Mouse (Mus musculus) skeletal muscle tissue, adult 2 months (tissue): Measurements from ENCODE around the gene Kcnn4.

Experiments
- DNase-seq: peaks from one replicate; pipeline ENCODE4 v3.0.0-alpha.2; 2012; ENCODE audit warnings: low read depth, low spot score

Kcnn4 gene

DNA sequence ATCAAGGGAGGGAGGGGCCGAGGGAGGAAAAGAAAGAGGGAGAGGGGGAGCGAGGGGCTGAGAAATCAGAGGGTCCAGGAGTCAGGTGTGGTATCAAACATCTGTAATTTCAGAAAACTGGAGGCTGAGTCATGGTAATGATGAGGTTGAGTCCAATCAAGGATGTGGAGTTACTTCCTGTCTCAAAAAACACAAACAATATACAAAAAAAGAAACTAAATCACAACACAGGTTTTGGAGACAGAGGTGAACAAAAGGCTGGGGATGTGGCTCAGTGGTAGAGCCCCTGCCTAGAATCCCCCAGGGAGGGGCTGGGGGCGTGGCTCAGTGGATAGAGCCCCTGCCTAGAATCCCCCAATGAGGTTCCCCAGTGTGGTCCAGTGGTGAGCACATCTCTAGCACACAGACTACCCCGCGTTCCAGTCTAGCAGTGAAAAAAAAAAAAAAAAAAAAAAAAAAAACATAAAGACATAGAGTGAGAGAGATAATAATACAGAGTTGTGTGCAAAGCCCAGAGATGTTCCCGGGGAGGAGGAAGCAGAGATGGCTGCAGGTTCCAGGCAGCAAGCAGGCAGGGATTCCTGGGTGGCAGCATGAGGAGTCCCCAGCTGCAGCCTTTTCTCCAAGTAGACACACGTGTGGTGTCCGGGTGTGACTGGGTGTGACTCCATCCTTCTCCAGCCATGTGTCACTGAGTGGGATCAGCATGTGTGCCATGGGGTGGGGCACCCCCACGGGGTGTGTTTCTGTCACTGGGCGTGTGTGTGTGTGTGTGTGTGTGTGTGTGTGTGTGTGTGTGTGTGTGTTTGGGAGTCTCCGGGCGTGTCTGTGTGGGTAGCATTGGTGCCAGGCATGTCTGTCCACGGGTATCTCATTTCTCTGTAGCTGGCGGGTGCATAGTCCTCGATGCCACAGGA lies 3.1 kb upstream of the Kcnn4 start:
- no peak for DNase-seq

DNA sequence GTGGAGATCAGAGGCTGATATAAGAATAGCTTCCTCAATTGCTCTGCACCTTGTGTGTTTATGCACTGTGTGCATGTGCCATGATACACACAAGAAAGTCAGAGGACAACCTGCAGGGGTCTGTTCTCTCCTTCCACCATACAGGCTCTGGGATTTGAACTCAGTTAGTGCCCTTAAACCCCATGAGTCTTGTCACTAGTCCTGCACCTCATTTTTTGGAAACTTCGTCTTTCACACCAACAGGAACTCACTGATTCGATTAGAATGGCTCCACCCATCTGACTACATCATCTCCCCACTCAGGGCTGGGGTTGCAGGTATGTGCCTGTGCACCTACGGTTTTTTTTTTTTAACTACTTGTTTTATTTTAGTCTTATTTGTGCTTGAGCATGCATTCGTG lies 1.8 kb upstream of the Kcnn4 start:
- no peak for DNase-seq

DNA sequence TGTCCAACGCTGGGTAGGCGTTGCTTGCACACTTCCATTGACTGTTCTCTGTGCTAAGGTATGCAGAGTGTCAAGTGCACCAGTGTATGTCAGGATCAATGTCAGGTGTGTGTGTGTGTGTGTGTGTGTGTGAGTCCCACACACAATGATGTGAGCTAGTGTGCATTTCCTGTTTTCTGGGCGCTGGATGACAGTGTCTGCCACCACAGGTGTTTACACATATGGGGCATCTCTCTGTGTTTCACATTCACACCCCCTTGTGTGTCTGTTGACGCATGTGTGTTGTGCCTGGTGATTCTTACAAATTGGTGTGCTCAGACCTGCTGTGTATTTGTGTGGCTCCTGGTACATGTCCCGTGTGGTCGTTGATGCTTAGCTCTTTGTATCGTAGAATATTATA lies 1.1 kb upstream of the Kcnn4 start:
- no peak for DNase-seq

DNA sequence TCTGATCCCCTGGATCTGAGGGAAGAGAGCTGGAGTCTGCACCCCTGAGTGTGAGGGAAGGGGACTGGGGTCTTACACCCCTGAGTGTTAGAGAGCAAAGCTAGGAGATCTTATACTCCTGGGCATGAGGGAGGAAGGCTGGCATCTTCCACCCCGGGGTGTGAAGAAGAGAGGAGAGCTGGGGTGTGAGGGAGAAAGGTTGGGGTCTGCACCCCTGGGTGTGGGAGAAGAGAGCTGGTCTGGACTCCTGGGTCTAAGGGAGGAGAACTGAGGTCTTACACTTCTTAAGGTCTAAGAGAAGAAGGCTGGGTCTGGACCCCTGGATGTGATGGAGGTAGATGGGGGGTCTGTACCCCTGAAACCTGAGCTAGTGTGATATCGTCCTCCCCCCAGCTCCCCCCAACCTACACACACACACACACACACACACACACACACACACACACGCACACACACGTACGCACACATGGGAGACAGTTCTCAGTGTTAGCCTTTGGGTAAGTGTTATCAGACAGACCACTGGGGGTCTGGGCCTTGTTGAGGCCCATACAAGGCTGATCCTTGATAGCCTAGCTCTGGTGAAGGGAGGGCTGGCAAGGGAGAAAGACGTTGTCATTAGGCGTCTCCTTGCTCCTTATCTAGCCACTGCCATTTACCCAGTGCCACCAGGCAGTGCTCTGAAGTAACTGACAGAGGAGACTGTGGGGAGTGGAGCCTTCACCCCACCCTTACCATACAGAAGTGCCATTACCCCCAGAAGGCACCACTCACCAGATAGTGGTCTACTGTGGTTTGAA lies 1.1 kb downstream of the Kcnn4 start:
- no peak for DNase-seq

DNA sequence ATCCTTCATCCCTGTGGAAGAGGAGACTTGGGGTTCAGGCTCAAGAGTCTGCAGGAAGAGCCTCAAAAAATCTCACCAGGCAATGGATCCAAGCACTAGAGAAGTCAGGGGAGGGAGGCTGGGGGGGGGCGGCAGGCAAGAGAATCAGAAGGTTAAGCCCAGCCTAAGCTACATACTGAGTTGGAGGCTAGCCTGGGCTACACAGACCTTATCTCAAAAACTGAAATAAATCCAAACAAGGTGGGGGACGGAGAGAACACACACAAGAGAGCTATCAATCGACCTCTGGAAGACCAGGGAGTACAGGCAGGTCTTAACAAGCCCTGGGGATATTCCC lies 1.7 kb downstream of the Kcnn4 start:
- no peak for DNase-seq

DNA sequence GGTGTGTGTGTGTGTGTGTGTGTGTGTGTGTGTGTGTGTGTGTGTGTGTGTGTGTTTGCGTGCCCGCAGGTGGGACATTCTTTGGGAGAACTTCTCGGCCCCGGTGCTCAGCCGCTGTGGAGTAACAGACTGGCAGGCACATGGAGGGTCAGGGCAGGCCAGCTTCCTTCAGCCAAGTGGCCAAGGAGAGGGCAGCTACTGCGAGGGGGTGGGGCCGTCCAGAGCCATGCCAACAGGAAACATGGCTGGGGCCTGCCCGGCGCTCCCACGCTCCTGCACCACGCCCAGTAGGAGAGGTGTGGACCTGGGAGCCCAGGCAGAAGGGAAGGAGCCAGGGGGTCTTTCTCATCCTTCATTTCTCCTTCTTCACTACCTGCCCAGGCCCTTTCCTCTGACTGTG lies 2.2 kb downstream of the Kcnn4 start:
- DNase-seq, result no peak

DNA sequence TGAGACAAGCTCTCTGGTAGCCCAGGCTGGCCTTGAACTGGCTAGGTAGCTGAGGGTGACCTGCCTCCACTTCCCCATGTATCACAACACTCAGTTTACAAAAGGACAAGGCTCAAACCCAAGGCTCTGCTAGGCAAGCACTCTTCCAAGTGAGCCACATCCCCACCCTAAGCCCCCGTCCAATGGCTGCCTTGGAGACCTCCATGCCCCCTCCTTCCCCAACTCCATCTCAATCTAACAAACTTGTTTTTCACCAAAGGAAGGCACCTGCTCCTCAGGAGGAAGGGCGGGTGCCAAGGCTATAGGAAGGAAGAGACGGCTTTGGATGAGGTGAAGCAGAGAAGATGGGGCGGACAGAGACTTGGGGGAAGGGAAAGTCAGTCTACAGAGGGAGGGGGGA lies 2.7 kb downstream of the Kcnn4 start:
- DNase-seq, result no peak

DNA sequence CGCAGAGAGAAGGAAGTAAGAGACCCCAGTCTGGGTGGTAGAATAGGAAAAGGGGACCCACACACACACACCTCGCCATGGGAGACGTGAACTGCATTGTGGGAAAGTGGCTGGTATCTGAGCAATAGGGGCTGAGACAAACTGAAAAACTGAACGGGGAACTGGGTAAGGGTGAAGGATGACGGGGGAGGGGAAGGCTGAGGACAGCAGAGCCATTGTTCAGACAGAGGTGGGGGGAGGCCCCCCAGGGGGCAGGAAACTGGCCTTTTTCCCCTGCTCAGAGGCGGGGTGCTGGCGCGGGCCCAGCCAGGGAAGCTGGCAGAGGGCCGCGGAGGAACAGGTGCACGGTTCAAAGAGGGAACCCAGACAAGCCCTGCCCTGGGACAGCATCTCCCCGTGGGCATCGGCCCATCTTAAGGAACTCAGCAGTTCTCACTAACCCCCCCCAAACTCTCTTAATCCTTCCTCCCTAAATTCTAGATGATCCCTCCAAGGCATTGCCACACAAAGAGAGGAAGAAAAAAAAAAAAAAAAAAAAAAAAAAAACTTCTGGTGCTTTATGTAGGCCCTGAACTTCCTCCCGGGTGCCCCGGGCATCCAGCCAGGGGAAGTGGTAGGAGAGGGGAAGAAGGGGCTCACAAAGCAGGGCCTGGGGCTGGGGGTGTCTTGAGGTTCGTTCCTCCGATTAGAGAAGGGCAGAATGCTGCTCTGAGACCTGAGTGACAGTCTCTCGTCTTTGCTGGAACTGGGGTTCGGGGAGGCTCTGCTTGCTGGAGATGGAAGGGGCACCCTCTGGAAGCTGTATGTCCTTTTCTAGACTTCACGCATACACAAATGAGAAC lies 3.7 kb downstream of the Kcnn4 start:
- DNase-seq, result no peak

DNA sequence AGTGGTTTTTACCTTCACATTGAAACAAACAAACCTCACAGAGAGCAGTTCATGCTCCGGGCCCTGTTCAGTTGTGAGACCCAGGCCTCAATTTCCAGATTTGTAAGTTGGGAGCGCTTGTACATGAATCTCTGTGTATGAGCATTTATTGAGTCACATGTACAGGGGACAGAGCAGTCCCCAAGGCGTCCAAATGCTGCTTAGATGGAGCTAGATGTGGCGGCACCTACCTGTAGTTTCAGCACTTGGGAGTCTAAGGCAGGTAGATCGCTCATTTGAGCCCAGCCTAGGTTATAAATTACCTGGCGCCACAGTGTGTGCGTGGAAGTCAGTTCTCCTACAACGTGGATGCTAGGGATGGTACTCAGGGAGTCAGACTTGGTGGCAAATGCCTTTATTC lies 6.4 kb downstream of the Kcnn4 start:
- no peak for DNase-seq

DNA sequence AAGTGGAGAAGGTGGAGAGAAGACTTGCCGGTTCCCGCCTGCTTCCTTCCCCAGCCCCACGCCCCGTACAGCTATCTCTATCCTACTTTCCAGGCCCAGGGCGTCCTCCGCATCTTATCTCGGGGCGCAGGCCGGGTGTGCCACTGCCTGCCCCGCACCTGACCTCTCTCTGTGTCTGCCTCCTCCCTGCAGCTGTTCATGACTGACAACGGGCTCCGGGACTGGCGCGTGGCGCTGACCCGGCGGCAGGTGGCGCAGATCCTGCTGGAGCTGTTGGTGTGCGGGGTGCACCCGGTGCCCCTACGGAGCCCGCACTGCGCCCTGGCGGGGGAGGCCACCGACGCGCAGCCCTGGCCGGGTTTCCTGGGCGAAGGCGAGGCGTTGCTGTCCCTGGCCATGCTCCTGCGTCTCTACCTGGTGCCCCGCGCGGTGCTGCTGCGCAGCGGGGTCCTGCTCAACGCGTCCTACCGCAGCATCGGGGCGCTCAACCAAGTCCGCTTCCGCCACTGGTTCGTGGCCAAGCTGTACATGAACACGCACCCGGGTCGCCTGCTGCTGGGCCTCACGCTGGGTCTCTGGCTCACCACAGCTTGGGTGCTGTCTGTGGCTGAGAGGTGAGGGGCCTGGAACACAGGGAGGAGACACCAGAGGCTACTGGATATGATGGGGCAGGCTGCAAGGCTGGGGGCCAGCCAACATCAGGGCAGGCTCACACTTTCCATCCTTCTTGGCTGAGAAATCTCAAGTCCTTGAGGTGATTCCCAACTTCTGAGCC lies 7.2 kb downstream of the Kcnn4 start:
- no peak for DNase-seq

DNA sequence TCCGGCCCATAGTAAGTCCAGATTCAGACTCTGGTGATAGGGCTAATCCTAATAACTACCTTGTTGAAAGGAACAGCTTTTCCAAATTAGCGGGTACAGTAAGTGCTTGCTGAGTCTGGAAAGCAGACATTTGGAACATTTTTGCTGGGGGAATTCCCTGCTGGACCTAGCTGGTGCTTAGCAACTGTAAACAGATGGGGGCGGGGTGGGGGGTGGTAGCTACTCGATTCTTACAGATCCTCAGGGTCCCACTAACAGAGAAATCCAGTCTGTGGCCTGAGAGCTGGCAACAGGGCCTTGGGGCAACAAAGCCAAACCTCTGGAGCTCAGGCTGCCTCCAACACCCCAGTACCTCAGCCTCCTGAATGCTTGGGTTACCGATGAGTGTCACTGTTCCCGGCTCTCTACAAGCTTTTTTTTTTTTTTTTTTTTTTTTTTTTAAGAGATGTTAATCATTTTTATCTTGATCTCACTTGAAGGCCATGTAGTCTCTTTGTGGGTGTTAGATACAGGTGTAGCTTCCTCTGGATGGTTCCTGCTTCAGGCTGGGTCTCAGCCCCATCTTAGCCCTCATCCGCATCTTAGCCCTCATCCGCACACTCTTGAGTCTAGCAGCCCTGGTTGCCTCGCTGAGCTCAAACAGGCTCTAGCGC lies 8.1 kb downstream of the Kcnn4 start:
- DNase-seq, result no peak

DNA sequence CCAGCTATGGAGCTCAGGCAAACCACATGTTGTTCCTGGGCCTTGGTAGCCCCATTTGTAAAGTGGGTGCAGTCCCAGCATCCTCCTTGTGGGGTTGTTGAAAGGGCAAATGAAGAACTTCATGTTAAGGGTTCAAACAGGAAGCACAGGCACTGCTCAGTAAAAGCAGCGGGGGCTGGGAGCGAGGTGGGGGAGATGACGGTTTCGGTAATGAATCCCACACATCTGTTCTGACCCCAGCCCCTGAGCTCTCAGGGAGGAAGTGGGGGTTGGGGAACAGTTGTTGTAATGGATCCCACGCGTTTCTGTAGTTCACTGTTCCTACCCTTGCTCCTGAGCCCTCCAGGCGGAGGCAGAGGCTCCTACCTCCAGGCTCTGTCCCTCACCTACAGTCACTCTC lies 9.9 kb downstream of the Kcnn4 start:
- DNase-seq, result no peak

DNA sequence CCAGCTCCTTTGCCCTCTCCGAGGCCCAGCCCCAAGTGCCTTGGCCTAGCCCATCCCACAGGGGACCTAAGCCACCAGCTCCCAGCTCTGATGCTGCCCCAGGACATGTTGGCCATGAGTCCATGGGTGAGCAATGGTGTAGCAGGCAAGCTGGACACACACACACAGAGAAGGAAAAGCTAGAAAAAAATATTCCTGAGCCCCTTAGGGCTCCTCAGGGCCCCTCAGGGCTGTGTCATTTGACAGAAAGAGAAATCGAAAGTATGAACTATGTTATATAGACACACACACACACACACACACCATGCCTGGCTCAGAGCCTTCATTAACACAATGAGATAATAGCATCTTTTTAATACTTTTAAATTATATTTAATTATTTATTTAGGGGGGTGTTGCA lies 10.3 kb downstream of the Kcnn4 start:
- DNase-seq, result no peak

DNA sequence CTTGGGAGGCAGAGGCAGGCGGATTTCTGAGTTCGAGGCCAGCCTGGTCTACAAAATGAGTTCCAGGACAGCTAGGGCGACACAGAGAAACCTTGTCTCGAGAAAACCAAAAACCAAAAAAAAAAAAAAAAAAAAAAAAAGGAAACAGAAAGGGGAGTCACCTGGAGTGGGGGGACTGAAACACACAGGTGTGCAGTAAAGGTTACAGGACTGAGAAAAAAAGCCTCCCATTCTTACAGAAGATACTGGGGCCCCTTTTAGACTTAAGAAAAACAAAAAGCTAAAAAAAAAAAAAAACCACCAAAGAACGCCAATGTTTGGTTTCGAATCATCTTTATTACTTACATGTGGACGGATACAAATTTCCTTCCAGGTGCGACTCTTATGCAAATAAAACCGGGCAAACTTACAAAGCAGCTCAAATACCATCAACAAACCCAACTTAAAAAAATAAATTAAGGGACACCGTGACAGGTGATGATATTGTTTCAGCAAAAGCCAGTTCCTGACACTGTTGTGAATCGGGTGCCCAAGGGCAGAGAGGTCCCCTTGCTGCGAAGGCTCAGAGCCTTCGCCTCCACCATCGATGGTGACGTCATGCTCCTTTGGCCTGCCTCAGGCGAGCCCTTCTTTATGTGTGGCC lies 12.8 kb downstream of the Kcnn4 start:
- DNase-seq, result no peak

DNA sequence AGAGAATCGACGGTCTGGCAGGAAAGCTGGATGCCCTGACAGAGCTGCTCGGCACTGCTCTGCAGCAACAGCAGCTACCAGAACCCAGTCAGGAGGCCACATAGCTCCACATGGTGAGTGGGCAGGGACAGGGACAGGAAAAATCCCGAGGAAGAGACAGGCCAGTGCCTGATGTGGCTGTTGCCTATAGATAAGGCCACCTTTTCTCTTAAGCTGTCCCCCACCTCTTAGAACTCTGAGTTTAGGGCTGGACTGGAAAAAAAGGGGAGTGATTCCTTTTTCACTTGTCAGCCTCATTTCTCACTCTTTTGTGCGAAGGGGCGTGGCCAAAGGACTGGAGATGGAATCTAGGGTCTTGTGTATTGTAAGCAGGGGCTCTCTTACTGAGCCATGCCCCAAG lies 14.0 kb downstream of the Kcnn4 start:
- DNase-seq, result no peak

DNA sequence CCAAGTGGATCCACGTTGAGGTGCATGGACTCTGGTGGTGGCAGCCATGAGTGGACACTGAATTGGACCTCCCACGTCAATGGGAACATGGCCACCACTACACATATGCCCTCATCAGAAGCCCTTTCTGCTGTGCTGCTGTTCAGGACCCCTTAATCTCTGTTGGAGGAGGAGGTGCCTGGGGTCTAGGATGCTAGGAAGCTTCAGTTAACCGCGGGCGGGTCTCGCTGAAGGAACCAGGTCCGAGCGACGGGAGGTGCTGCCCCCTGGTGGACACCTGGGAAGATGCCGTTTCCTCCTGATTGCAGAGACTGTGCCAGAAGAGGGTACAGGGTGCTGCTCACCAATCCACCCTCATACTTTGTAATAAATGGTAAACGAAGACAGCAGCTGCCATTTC lies 14.8 kb downstream of the Kcnn4 start:
- no peak for DNase-seq

DNA sequence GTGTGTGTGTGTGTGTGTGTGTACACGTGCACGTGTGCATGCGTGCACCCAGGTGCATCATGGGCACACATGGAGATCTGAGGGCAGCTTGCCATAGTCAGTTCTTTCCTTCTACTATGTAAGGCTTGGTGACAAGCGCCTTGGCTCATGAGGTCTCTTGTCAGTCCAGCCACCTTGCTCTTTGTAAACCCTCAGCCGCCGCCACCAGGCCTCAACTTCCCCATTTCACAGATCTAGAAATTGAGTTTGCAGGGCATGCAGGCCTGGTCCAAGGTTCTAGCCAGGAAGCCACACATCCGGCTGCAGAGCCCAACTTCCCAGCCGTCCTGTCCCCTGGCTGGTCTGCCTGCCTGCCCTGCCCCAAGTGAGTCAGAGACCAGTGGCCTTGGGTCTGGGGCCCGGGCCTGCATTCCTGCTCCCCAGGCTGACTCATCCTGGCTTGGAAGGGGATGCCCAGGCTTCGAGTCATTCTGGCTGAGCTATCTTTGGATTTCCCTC lies 17.0 kb downstream of the Kcnn4 start:
- DNase-seq, result peak; percentile 63

DNA sequence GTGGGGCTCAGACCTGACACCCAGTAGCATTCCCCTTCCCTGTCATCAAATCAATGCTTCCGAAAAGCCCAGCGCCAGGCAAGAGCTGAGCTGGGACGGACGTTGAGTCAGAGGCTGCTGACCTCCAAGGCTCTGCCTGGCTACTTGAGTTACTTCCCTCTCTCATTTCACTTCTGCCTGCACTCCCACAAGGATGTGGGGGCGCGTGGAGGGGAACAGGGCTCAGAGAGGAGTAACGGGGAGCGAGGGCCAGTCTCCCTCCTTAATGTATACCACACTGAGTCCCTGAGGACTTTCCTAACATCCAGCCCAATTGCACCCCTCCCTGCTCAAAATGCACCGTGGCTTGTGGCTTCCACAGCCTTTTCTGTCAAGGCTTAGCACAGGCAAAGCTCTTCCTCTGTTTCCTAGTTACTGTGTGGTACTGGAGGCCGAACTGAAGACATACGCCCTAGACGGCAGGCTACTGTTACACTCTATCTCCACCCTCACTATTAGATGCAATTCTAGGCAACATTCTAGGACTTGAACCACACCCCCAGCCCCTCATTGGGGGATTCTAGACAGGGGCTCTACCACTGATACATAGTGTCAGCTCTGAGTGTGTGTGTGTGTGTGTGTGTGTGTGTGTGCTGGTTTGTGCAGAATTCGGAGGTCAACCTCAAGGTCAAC lies 19.6 kb downstream of the Kcnn4 start:
- no peak for DNase-seq

DNA sequence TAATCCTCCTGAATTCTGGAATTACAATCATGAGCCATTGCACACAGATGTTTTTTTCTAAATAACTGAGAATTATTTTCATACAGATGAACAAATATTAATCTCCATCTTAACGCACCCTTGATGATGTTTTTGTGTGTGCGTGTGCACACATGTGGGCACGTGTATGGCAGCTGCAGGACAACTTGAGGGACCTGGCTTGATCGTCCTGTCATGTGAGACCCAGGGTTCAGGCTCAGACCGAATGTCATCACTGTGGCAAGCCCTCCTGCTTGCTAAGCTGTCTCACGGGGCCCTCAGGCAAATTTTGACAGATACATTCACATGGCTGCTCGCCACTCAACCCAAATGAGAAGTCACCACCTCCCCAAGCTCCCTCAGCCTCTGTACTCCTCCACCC lies 20.4 kb downstream of the Kcnn4 start:
- DNase-seq, result peak; percentile 55

DNA sequence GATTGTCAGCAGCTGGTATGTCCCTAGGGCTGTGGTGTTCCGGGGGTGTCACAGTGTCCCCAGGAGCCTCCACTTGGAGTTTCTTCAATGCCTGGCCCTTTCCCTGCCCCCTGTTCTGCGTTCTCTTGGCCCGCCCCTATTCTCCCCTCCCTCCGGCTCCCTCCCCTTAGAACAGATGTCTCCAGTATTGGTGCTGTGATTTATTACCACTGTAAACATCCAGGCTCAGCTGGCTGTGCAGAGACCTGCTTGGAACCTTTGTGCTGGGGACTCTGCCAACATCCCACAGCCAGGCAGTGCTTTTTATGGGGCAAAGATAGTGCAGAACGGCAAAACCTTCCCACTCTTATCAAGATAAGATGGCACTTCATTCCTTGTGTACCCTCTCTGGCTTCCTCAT lies 21.0 kb downstream of the Kcnn4 start:
- DNase-seq, result peak; percentile 70
